Mouse (Mus musculus) ES-E14 (cell line): Measurements from ENCODE around the gene Ubtf. TPM values are rescaled to one million over a fixed set of nuclear protein-coding genes. Genes with fewer than 3 reads are reported as not detected.

Experiments
- DNase-seq: peaks from one replicate; pipeline ENCODE4 v3.0.0-alpha.2; 2013; ENCODE audit warnings: low read depth, low spot score
- H3K27ac ChIP-seq: 2 replicates; pipeline ENCODE4 v1.5.1; 2012; ENCODE audit warnings: low read depth, mild to moderate bottlenecking, low read length, moderate library complexity, mixed read lengths; ENCODE audit not compliant: poor library complexity, insufficient read depth, severe bottlenecking
- H3K36me3 ChIP-seq: 2 replicates; pipeline ENCODE4 v1.6.1; 2012; ENCODE audit warnings: mild to moderate bottlenecking, low read length, moderate library complexity, mixed read lengths; ENCODE audit not compliant: control insufficient read depth, poor library complexity, insufficient read depth, severe bottlenecking
- H3K4me1 ChIP-seq, 2 experiments: fragments of 150-350 bp in 1 of 2; sonication (generic) in 1 of 2; 2 replicates each; pipeline ENCODE4 v1.6.1; 2012; ENCODE audit warnings: low read length in 2 of 2, mild to moderate bottlenecking in 1 of 2, mixed read lengths in 1 of 2; ENCODE audit not compliant: control insufficient read depth in 2 of 2, insufficient read depth in 2 of 2, poor library complexity in 1 of 2
- H3K4me3 ChIP-seq, 2 experiments: fragments of 150-350 bp in 1 of 2; sonication (generic) in 1 of 2; 2 replicates each; pipeline ENCODE4 v1.5.1; 2012; ENCODE audit warnings: low read length in 2 of 2, low read depth in 1 of 2, mild to moderate bottlenecking in 1 of 2, mixed read lengths in 1 of 2; ENCODE audit not compliant: insufficient read depth in 1 of 2, poor library complexity in 1 of 2, severe bottlenecking in 1 of 2
- H3K9ac ChIP-seq: 2 replicates; pipeline ENCODE4 v1.6.1; 2012; ENCODE audit warnings: low read depth, mild to moderate bottlenecking, low read length, mixed read lengths; ENCODE audit not compliant: poor library complexity, insufficient read depth, severe bottlenecking
- H3K9me3 ChIP-seq: fragments of 150-350 bp; sonication (generic); 2 replicates; pipeline ENCODE4 v1.6.1; 2012; ENCODE audit warnings: low read depth, mild to moderate bottlenecking, low read length; ENCODE audit not compliant: control insufficient read depth, insufficient read depth
- CHD2 ChIP-seq: IDR thresholded peaks from 2 replicates; pipeline ENCODE4 v1.6.1; 2014; ENCODE audit warnings: mild to moderate bottlenecking, low read depth, low read length, inconsistent platforms
- HCFC1 ChIP-seq: IDR thresholded peaks from 2 replicates; pipeline ENCODE4 v1.6.1; 2012; ENCODE audit warnings: low read length, inconsistent platforms, borderline replicate concordance; ENCODE audit not compliant: insufficient read depth
- MAFK ChIP-seq: IDR thresholded peaks from 2 replicates; pipeline ENCODE4 v1.6.1; 2014; ENCODE audit warnings: mild to moderate bottlenecking, low read depth, low read length, inconsistent platforms; ENCODE audit not compliant: insufficient read depth
- ZC3H11A ChIP-seq: IDR thresholded peaks from 2 replicates; pipeline ENCODE4 v1.6.1; 2012; ENCODE audit warnings: low read depth, mild to moderate bottlenecking, inconsistent platforms, low read length, borderline replicate concordance
- ZNF384 ChIP-seq: IDR thresholded peaks from 2 replicates; pipeline ENCODE4 v1.6.1; 2012; ENCODE audit warnings: low read depth, low read length, inconsistent platforms
- in situ Hi-C, 2 experiments: fragments of 600-800 bp; cut with MboI; formaldehyde crosslinking; loops; one replicate each; pipeline ENCODE4 v1.15.1; 2025; ENCODE audit warnings: low sequenced_read_pairs in 2 of 2, inconsistent platforms in 1 of 2; ENCODE audit not compliant: unreplicated experiment in 2 of 2
- total RNA-seq: library from RNA; depleted of rRNA; stranded (reverse); fragments of 300-350 nt; gene quantifications from 2 replicates; pipeline ENCODE4 v1.2.3, GENCODE M21; 2012

Ubtf gene
- total RNA-seq, 1 experiment = 138 TPM

- no peak overlapping the region for H3K4me3 ChIP-seq
- no peak overlapping the region for H3K9ac ChIP-seq
- H3K27ac ChIP-seq = 0 out of 2 replicates have a peak overlapping the region, but pooled peaks have one; percentile 10
- no peaks in the 10 kb centered on the region for H3K9me3 ChIP-seq
- H3K36me3 ChIP-seq = peaks cover 35% of the 10 kb centered on the region
- DNase-seq = no peak
- in situ Hi-C loops = loop anchor here in 1 of 2 experiments (5.0 kb wide), 1 partner anchor 108 kb away; no protein-coding TSS in a partner anchor
- H3K4me1 ChIP-seq = peaks cover under 1 to 11% of the 10 kb centered on the region in 2 experiments; a peak in 2 of 4 replicates
- no peak for TF ChIP-seq ZNF384
- TF ChIP-seq CHD2 = no peak; the same call in 1 of the 2 replicates
- TF ChIP-seq MAFK = no peak
- TF ChIP-seq HCFC1 = no peak
Measured at GRCm38 (mm10) chr11:102304141-102304540, 15.4 kb downstream of the Ubtf start.

- peaks cover under 1% of the 10 kb centered on the region; the same call in 1 of the 2 replicates for H3K36me3 ChIP-seq
- peaks cover 4 to 8% of the 10 kb centered on the region in 2 experiments; a peak in 3 of 4 replicates for H3K4me1 ChIP-seq
- no peak overlapping the region for H3K4me3 ChIP-seq
- DNase-seq = peak; percentile 95
- H3K9ac ChIP-seq = no peak overlapping the region
- no peak overlapping the region for H3K27ac ChIP-seq
- in situ Hi-C loops = loop anchor here in 1 of 2 experiments (5.0 kb wide), 1 partner anchor 112 kb away; no protein-coding TSS in a partner anchor
- TF ChIP-seq MAFK (0 out of 2 replicates have a peak, but pooled peaks have one; percentile 39), ZC3H11A (0 out of 2 replicates have a peak, but pooled peaks have one; percentile 27), CHD2 (no peak), HCFC1 (no peak), ZNF384 (peak; percentile 99)
- no peaks in the 10 kb centered on the region for H3K9me3 ChIP-seq
Measured at GRCm38 (mm10) chr11:102299839-102300238, 19.7 kb downstream of the Ubtf start.

- H3K9ac ChIP-seq = peak overlapping the region; percentile 87
- no peak for DNase-seq
- in situ Hi-C loops = no loop called here
Measured at GRCm38 (mm10) chr11:102297577-102298556, 21.7 kb downstream of the Ubtf start.

GRCm38 (mm10) chr11:102296491-102297472 lies 22.8 kb downstream of the Ubtf start, which contains the start of gene Atxn7l3:
Gene Atxn7l3, minus strand, starts transcription at chr11:102296631.
- Histone ChIP-seq H3K4me1 (peaks cover 8 to 13% of the 10 kb centered on the region in 2 experiments; a peak in 3 of 4 replicates), H3K9me3 (no peaks in the 10 kb centered on the region), H3K4me3 (peak within 1 kb of the TSS; percentile 83 to 94), H3K9ac (peak within 1 kb of the TSS; percentile 92), H3K36me3 (peaks cover 25% of the 10 kb centered on the region), H3K27ac (peak within 1 kb of the TSS; percentile 93)
- DNase-seq = peak; percentile 98
- in situ Hi-C loops = no loop called here
- TF ChIP-seq HCFC1 (peak; percentile 58; the same call in 1 of the 2 replicates), ZC3H11A (no peak), MAFK (no peak), ZNF384 (0 out of 2 replicates have a peak, but pooled peaks have one; percentile 4), CHD2 (no peak)

More at GRCm38 (mm10) chr11:102297577-102298556, 21.7 kb downstream of the Ubtf start:
- TF ChIP-seq CHD2 = no peak
- 0 out of 2 replicates have a peak, but pooled peaks have one; percentile 5 for TF ChIP-seq ZNF384
- Histone ChIP-seq H3K27ac (peak overlapping the region; percentile 93), H3K4me1 (peaks cover 8 to 13% of the 10 kb centered on the region in 2 experiments; a peak in 3 of 4 replicates), H3K36me3 (peaks cover 14% of the 10 kb centered on the region), H3K9me3 (no peaks in the 10 kb centered on the region), H3K4me3 (peak overlapping the region; percentile 69 to 83)
